Mouse (Mus musculus): ENCODE results near the gene Dnajc5g.

- no peak for TF ChIP-seq CTCF (IDR thresholded peaks at IDR 0.05; ENCODE audit: low read depth)
- no peak for TF ChIP-seq EP300 (IDR thresholded peaks at IDR 0.05; ENCODE audit: low read depth)
Observed at GRCm38 (mm10) chr5:31093151-31094041, 12.7 kb upstream of the Dnajc5g start.

Data from liver, postnatal 0 days (tissue).